Mouse (Mus musculus) small intestine, adult 2 months (tissue): ENCODE data around the gene Hells. TPM values are rescaled to one million over a fixed set of nuclear protein-coding genes. Genes with fewer than 3 reads are reported as not detected.
A peak's percentile ranks its signal among the peaks of the same experiment; 100 is the strongest.

Experiments
- H3K27ac ChIP-seq: fragments of 200-500 bp; 2 replicates; pipeline ENCODE4 v1.5.1; 2012; ENCODE audit warnings: low read depth, low read length, control low read depth, inconsistent platforms; ENCODE audit not compliant: insufficient read depth
- H3K27me3 ChIP-seq: fragments of 200-500 bp; 2 replicates; pipeline ENCODE4 v1.6.1; 2012; ENCODE audit warnings: mild to moderate bottlenecking, moderate library complexity, low read length, inconsistent platforms; ENCODE audit not compliant: control insufficient read depth, insufficient read depth
- H3K36me3 ChIP-seq: fragments of 200-500 bp; 2 replicates; pipeline ENCODE4 v1.6.1; 2012; ENCODE audit warnings: mild to moderate bottlenecking, low read length, control low read depth, inconsistent platforms; ENCODE audit not compliant: control insufficient read depth, insufficient read depth
- H3K4me1 ChIP-seq: fragments of 200-500 bp; 2 replicates; pipeline ENCODE4 v1.6.1; 2012; ENCODE audit warnings: low read length, inconsistent platforms, mixed read lengths; ENCODE audit not compliant: control insufficient read depth, insufficient read depth, insufficient read length
- H3K4me3 ChIP-seq: fragments of 200-500 bp; 2 replicates; pipeline ENCODE4 v1.5.1; 2012; ENCODE audit warnings: low read depth, mild to moderate bottlenecking, control low read depth, inconsistent platforms, low read length, moderate library complexity
- CTCF ChIP-seq: fragments of 200-500 bp; IDR thresholded peaks from 2 replicates; pipeline ENCODE4 v1.5.1; 2012; ENCODE audit warnings: low read depth, mild to moderate bottlenecking, control low read depth, inconsistent platforms, low read length, moderate library complexity, mixed read lengths; ENCODE audit not compliant: insufficient replicate concordance, insufficient read length; ENCODE audit errors: extremely low read depth
- POLR2A ChIP-seq: fragments of 200-500 bp; IDR thresholded peaks from 2 replicates; pipeline ENCODE4 v1.6.1; 2012; ENCODE audit warnings: low read depth, mild to moderate bottlenecking, control low read depth, inconsistent platforms, low read length, moderate library complexity
- WGBS: fragments of 180-500 bp; shearing (Covaris S2); methylation state at CpG from one replicate; pipeline ENCODE4 v1.1.7; 2018; 5-methylcytosine and 5-hydroxymethylcytosine counted together
- polyA plus RNA-seq: library from polyadenylated mRNA; depleted of rRNA; stranded (reverse); fragments of >200 nt; gene quantifications from 2 replicates; pipeline ENCODE4 v1.2.3, GENCODE M21; 2012

Gene Hells
- polyA plus RNA-seq, 1 experiment = 0.82 TPM

- 92% methylated on average over 11 of the region's 11 CpGs for WGBS
- no peak for TF ChIP-seq POLR2A
- no peak for TF ChIP-seq CTCF
Measured at GRCm38 (mm10) chr19:38928481-38929158, 2.1 kb upstream of the Hells start.

GRCm38 (mm10) chr19:38929471-38930251, 1.1 kb upstream of the Hells start:
- 68% methylated on average over 13 of the region's 13 CpGs for WGBS
- H3K27ac ChIP-seq = no peak overlapping the region
- H3K36me3 ChIP-seq = peaks cover 2% of the 10 kb centered on the region; the same call in 1 of the 2 replicates
- no peaks in the 10 kb centered on the region; the same call in 1 of the 2 replicates for H3K4me1 ChIP-seq
- no peaks in the 10 kb centered on the region for H3K27me3 ChIP-seq
- TF ChIP-seq CTCF = no peak
- TF ChIP-seq POLR2A = no peak
- H3K4me3 ChIP-seq = peak overlapping the region; percentile 77

More at GRCm38 (mm10) chr19:38928481-38929158, 2.1 kb upstream of the Hells start:
- Histone ChIP-seq H3K27ac (no peak overlapping the region), H3K36me3 (no peaks in the 10 kb centered on the region), H3K27me3 (no peaks in the 10 kb centered on the region), H3K4me3 (no peak overlapping the region), H3K4me1 (no peaks in the 10 kb centered on the region; the same call in 1 of the 2 replicates)

- TF ChIP-seq CTCF (no peak), POLR2A (no peak)
- under 1% methylated on average over 23 of the region's 23 CpGs for WGBS
- H3K27me3 ChIP-seq = no peaks in the 10 kb centered on the region
- H3K27ac ChIP-seq = no peak overlapping the region
- peaks cover 2% of the 10 kb centered on the region; the same call in 1 of the 2 replicates for H3K36me3 ChIP-seq
- H3K4me3 ChIP-seq = peak overlapping the region; percentile 77
- H3K4me1 ChIP-seq = no peaks in the 10 kb centered on the region; the same call in 1 of the 2 replicates
Measured at GRCm38 (mm10) chr19:38930252-38930787, 395 bp upstream of the Hells start.

- Histone ChIP-seq H3K36me3 (peaks cover 2% of the 10 kb centered on the region; the same call in 1 of the 2 replicates), H3K4me1 (no peaks in the 10 kb centered on the region; the same call in 1 of the 2 replicates), H3K4me3 (peak overlapping the region; percentile 77), H3K27me3 (no peaks in the 10 kb centered on the region), H3K27ac (no peak overlapping the region)
- 2% methylated on average over 6 of the region's 6 CpGs for WGBS
- TF ChIP-seq POLR2A (no peak), CTCF (no peak)
Measured at GRCm38 (mm10) chr19:38931566-38931890, 813 bp downstream of the Hells start.

- Histone ChIP-seq H3K36me3 (peaks cover 6% of the 10 kb centered on the region), H3K27ac (no peak overlapping the region; the same call in 1 of the 2 replicates), H3K27me3 (no peaks in the 10 kb centered on the region), H3K4me3 (no peak overlapping the region), H3K4me1 (no peaks in the 10 kb centered on the region)
- TF ChIP-seq POLR2A = no peak
- no peak for TF ChIP-seq CTCF
- 86% methylated on average over 2 of the region's 2 CpGs for WGBS
Measured at GRCm38 (mm10) chr19:38944590-38945307, 14.0 kb downstream of the Hells start.

- Histone ChIP-seq H3K4me3 (no peak overlapping the region), H3K27me3 (no peaks in the 10 kb centered on the region), H3K27ac (no peak overlapping the region), H3K36me3 (peaks cover 2% of the 10 kb centered on the region; the same call in 1 of the 2 replicates), H3K4me1 (no peaks in the 10 kb centered on the region)
- no peak for TF ChIP-seq CTCF
- TF ChIP-seq POLR2A = no peak
- WGBS = 90% methylated on average over 6 of the region's 6 CpGs
Measured at GRCm38 (mm10) chr19:38970741-38971140, 40.0 kb downstream of the Hells start.
